Mouse (Mus musculus) liver (tissue): ENCODE measurements around the gene Coa6.
"Not testable (repeated sequence)": the region's sequence is repeated elsewhere in the genome, so short reads cannot be mapped to it uniquely, and the experiment has no call there.

Source experiments
- DNase-seq: peaks from one replicate; pipeline ENCODE4 v3.0.0-alpha.2; 2020; ENCODE audit warnings: mixed read lengths

Coa6 gene

GRCm38 (mm10) chr8:126422174-126422919 is at the start of gene Coa6:
TSS of gene Coa6 (plus strand) at chr8:126422515.
- DNase-seq, result peak; percentile 98

- DNase-seq, result no peak
Measured at GRCm38 (mm10) chr8:126379580-126379979, 42.7 kb upstream of the Coa6 start.

- no peak for DNase-seq
Measured at GRCm38 (mm10) chr8:126380141-126380540, 42.2 kb upstream of the Coa6 start.

- no peak for DNase-seq
Measured at GRCm38 (mm10) chr8:126381299-126381698, 41.0 kb upstream of the Coa6 start.

- DNase-seq, result no peak
Measured at GRCm38 (mm10) chr8:126382216-126382615, 40.1 kb upstream of the Coa6 start.

GRCm38 (mm10) chr8:126382749-126383148 is 39.6 kb upstream of the Coa6 start:
- DNase-seq, result no peak

GRCm38 (mm10) chr8:126387566-126387965 is 34.7 kb upstream of the Coa6 start:
- DNase-seq, result no peak

- DNase-seq, result no peak
Measured at GRCm38 (mm10) chr8:126391541-126391940, 30.8 kb upstream of the Coa6 start.

GRCm38 (mm10) chr8:126395386-126395785 is 26.9 kb upstream of the Coa6 start:
- no peak for DNase-seq

- DNase-seq, result no peak
Measured at GRCm38 (mm10) chr8:126395917-126396316, 26.4 kb upstream of the Coa6 start.

GRCm38 (mm10) chr8:126398349-126398748 is 24.0 kb upstream of the Coa6 start:
- DNase-seq, result no peak

GRCm38 (mm10) chr8:126404550-126404949 is 17.8 kb upstream of the Coa6 start:
- not testable (repeated sequence) for DNase-seq

- DNase-seq, result no peak
Measured at GRCm38 (mm10) chr8:126405030-126405429, 17.3 kb upstream of the Coa6 start.

GRCm38 (mm10) chr8:126420834-126421233 is 1.5 kb upstream of the Coa6 start:
- DNase-seq, result no peak

GRCm38 (mm10) chr8:126422920-126423300 is 595 bp downstream of the Coa6 start:
- DNase-seq, result no peak

- no peak for DNase-seq
Measured at GRCm38 (mm10) chr8:126424163-126424562, 1.8 kb downstream of the Coa6 start.

GRCm38 (mm10) chr8:126424946-126425345 is 2.6 kb downstream of the Coa6 start:
- no peak for DNase-seq

GRCm38 (mm10) chr8:126429635-126430034 is 7.3 kb downstream of the Coa6 start:
- no peak for DNase-seq

- no peak for DNase-seq
Measured at GRCm38 (mm10) chr8:126433827-126434226, 11.5 kb downstream of the Coa6 start.

GRCm38 (mm10) chr8:126438937-126439336 is 16.6 kb downstream of the Coa6 start:
- no peak for DNase-seq

- DNase-seq, result no peak
Measured at GRCm38 (mm10) chr8:126451158-126451557, 28.8 kb downstream of the Coa6 start.

GRCm38 (mm10) chr8:126455383-126455782 is 33.1 kb downstream of the Coa6 start:
- peak; percentile 17 for DNase-seq

GRCm38 (mm10) chr8:126460274-126460673 is 38.0 kb downstream of the Coa6 start:
- peak; percentile 48 for DNase-seq

GRCm38 (mm10) chr8:126461735-126462134 is 39.4 kb downstream of the Coa6 start:
- DNase-seq, result no peak

- DNase-seq, result no peak
Measured at GRCm38 (mm10) chr8:126464071-126464470, 41.8 kb downstream of the Coa6 start.
